Mouse (Mus musculus) central nervous system, embryonic 14 days (tissue): ENCODE results near the gene Acsbg1. TPM values are rescaled to one million over a fixed set of nuclear protein-coding genes. Genes with fewer than 3 reads are reported as not detected.

Experiments used
- polyA plus RNA-seq: library from polyadenylated mRNA; depleted of rRNA; stranded (reverse); fragments of >200 nt; gene quantifications from 2 replicates; pipeline ENCODE4 v1.2.3, GENCODE M21; 2012; rRNA removed

Acsbg1 gene
- polyA plus RNA-seq, result 11.7 and 13.9 TPM in 2 replicates

GRCm38 (mm10) chr9:54661605-54662377 lies at the start of gene Acsbg1:
TSS of gene Acsbg1 (minus strand) at chr9:54661870.

GRCm38 (mm10) chr9:54698318-54699086 lies 36.8 kb upstream of the Acsbg1 start, which contains the start of gene Dnaja4:
TSS of gene Dnaja4 (plus strand) at chr9:54698873.

GRCm38 (mm10) chr9:54586199-54587061 lies 75.2 kb downstream of the Acsbg1 start, which contains the start of gene Idh3a:
TSS of gene Idh3a (plus strand) at chr9:54586334.

GRCm38 (mm10) chr9:54559771-54560471 lies 101.7 kb downstream of the Acsbg1 start, which contains the start of gene Cib2:
TSS of gene Cib2 (minus strand) at chr9:54560218.

Other genes with a start within 250 kb of the Acsbg1 start
- gene Dmxl2, start 160.2 kb downstream of the Acsbg1 start, polyA plus RNA-seq, result 54.6 and 62.6 TPM in 2 replicates
- 0.10 and 0.15 TPM in 2 replicates for gene Sh2d7, start 122.9 kb downstream of the Acsbg1 start, polyA plus RNA-seq
- gene Cib2, start 101.7 kb downstream of the Acsbg1 start, polyA plus RNA-seq, result 27.8 and 28.6 TPM in 2 replicates
- gene Idh3a, start 75.5 kb downstream of the Acsbg1 start, polyA plus RNA-seq, result 66.4 and 71.5 TPM in 2 replicates
- 5.9 and 7.4 TPM in 2 replicates for gene Dnaja4, start 37.0 kb upstream of the Acsbg1 start, polyA plus RNA-seq
- gene Wdr61, start 72.6 kb upstream of the Acsbg1 start, polyA plus RNA-seq, result 81.3 and 88.3 TPM in 2 replicates
- 171 and 292 TPM in 2 replicates for gene Crabp1, start 102.9 kb upstream of the Acsbg1 start, polyA plus RNA-seq
- gene Ireb2, start 201.9 kb upstream of the Acsbg1 start, polyA plus RNA-seq, result 50.1 and 59.2 TPM in 2 replicates